Mouse (Mus musculus): ENCODE measurements around the gene Napepld. TPM values are rescaled to one million over a fixed set of nuclear protein-coding genes. Genes with fewer than 3 reads are reported as not detected.

The Napepld gene
- 15.3 TPM for polyA plus RNA-seq (2015; fragmentation: Illumina TruSeq; extraction: RNeasy Lipid Tissue Mini Kit (QIAGEN cat#74804); ENCODE audit: low read depth, low replicate concordance)

GRCm38 (mm10) chr5:21701351-21702008 lies at the start of gene Napepld:
TSS of gene Napepld (minus strand) at chr5:21701396.

GRCm38 (mm10) chr5:21736956-21737585 lies 35.9 kb upstream of the Napepld start, which contains the start of gene Pmpcb:
TSS of gene Pmpcb (plus strand) at chr5:21737141.

GRCm38 (mm10) chr5:21645439-21646132 lies 55.6 kb downstream of the Napepld start, which contains the start of the genes Fbxl13 and Armc10:
TSS of gene Fbxl13 (minus strand) at chr5:21645634.
TSS of gene Armc10 (plus strand) at chr5:21645813.

Other genes with a start within 250 kb of the Napepld start
- not detected for gene Lrrc17, start 157.8 kb downstream of the Napepld start, polyA plus RNA-seq (2015; fragmentation: Illumina TruSeq; extraction: RNeasy Lipid Tissue Mini Kit (QIAGEN cat#74804); ENCODE audit: low read depth, low replicate concordance)
- gene Fbxl13, start 55.8 kb downstream of the Napepld start, polyA plus RNA-seq (2015; fragmentation: Illumina TruSeq; extraction: RNeasy Lipid Tissue Mini Kit (QIAGEN cat#74804); ENCODE audit: low read depth, low replicate concordance): 0.34 TPM
- gene Armc10, start 55.6 kb downstream of the Napepld start, polyA plus RNA-seq (2015; fragmentation: Illumina TruSeq; extraction: RNeasy Lipid Tissue Mini Kit (QIAGEN cat#74804); ENCODE audit: low read depth, low replicate concordance): 22.8 TPM
- 78.1 TPM for gene Pmpcb, start 35.7 kb upstream of the Napepld start, polyA plus RNA-seq (2015; fragmentation: Illumina TruSeq; extraction: RNeasy Lipid Tissue Mini Kit (QIAGEN cat#74804); ENCODE audit: low read depth, low replicate concordance)
- 26.6 TPM for gene Dnajc2, start 83.9 kb upstream of the Napepld start, polyA plus RNA-seq (2015; fragmentation: Illumina TruSeq; extraction: RNeasy Lipid Tissue Mini Kit (QIAGEN cat#74804); ENCODE audit: low read depth, low replicate concordance)
- gene Psmc2, start 83.9 kb upstream of the Napepld start, polyA plus RNA-seq (2015; fragmentation: Illumina TruSeq; extraction: RNeasy Lipid Tissue Mini Kit (QIAGEN cat#74804); ENCODE audit: low read depth, low replicate concordance): 146 TPM
- gene Slc26a5, start 164.2 kb upstream of the Napepld start, polyA plus RNA-seq (2015; fragmentation: Illumina TruSeq; extraction: RNeasy Lipid Tissue Mini Kit (QIAGEN cat#74804); ENCODE audit: low read depth, low replicate concordance): 0.57 TPM

Measured in brain, adult 10 weeks (tissue).